Mouse (Mus musculus): ENCODE data around the gene Tceal3. TPM values are rescaled to one million over a fixed set of nuclear protein-coding genes. Genes with fewer than 3 reads are reported as not detected.
"Not testable (repeated sequence)": the region's sequence is repeated elsewhere in the genome, so short reads cannot be mapped to it uniquely, and the experiment has no call there.

The Tceal3 gene
- polyA plus RNA-seq (2015; fragmentation: Nextera tagmentation; extraction: Ambion mirVana) = 0.83 and 0.98 TPM in 2 replicates

DNA sequence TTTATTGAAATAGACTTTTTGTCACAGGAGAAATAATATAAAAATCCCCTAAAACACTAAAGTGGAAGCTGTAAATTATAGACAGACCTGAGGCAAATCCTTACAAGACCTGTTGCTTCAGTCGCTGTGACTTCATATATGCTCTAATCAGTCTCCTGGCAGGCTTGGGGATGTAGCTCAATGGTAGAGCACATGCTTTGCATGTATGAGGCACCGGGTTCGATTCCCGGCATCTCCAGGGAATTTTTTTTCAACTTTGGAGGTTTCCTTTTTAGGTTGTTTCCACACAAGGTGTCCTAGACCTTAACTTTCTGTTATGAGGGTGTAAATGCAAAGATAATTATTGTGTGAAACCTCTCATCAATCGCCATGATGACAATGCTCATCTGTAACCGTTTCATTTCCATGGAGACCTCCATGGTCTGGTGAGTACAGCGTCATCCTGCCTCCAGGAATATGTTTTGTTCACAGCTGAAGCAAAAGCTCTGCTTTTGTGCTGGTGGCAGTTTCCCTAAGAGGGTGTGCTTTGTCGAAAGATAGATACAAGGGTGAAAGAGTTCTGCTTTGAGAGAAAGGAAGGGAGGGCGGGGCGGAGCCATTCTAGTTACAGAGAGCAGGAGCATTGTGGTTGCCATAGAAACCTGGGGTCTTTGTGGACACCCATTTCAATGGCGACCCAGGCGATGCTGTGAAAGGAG lies at the start of gene Tceal3:
Gene Tceal3, plus strand, starts transcription at position 644 of the 698 bp plus-strand sequence.
- Histone ChIP-seq H3K4me1 (ENCODE audit: control insufficient read depth, low read depth, low read length) (no peaks in the 10 kb centered on the region), H3K27me3 (ENCODE audit: control insufficient read depth, insufficient read depth, low read depth, low read length) (no peaks in the 10 kb centered on the region), H3K36me3 (ENCODE audit: control insufficient read depth, insufficient read depth) (no peaks in the 10 kb centered on the region), H3K4me3 (ENCODE audit: low read depth, low read length) (no peak within 1 kb of the TSS), H3K4me2 (ENCODE audit: low read depth, low read length) (no peak within 1 kb of the TSS), H3K9ac (ENCODE audit: low read depth, low read length) (no peak within 1 kb of the TSS), H3K27ac (ENCODE audit: low read length) (no peak within 1 kb of the TSS), H3K9me3 (replicated peaks; ENCODE audit: control insufficient read depth, low read length) (no peaks in the 10 kb centered on the region)
- no peak for ATAC-seq (ENCODE audit: low read depth)
- WGBS (ENCODE audit: insufficient replicate concordance) = 46% methylated on average over 12 of the region's 12 CpGs

DNA sequence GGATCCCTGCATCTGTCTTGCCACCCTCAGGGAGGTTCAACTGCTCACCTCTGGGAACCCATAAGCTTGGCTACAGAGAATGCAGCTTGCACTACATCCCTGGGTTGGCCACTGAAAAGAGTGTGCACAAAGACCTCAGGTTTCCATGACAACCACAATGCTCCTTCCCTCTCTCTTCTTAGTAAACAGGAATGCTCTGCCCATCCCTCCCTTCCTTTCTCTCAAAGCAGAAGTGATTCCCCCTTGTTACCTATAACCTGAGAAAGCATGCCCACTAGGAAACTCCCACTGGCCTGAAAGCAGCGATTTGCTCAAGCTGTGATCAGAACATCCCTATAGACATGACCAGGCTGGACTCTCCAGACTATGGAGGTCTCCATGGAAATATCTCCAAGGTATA lies 46.7 kb upstream of the Tceal3 start, which contains the start of gene Kir3dl2:
Gene Kir3dl2, minus strand, starts transcription at position 101 of the 400 bp plus-strand sequence.
- H3K27ac ChIP-seq (ENCODE audit: low read length); H3K4me3 ChIP-seq (ENCODE audit: low read depth, low read length); ATAC-seq (ENCODE audit: low read depth); H3K9ac ChIP-seq (ENCODE audit: low read depth, low read length); H3K36me3 ChIP-seq (ENCODE audit: control insufficient read depth, insufficient read depth); H3K27me3 ChIP-seq (ENCODE audit: control insufficient read depth, insufficient read depth, low read depth, low read length); H3K9me3 ChIP-seq (replicated peaks; ENCODE audit: control insufficient read depth, low read length); H3K4me2 ChIP-seq (ENCODE audit: low read depth, low read length); H3K4me1 ChIP-seq (ENCODE audit: control insufficient read depth, low read depth, low read length): not testable (repeated sequence)
- 35% methylated on average over 1 of the region's 1 CpGs for WGBS (ENCODE audit: insufficient replicate concordance)

DNA sequence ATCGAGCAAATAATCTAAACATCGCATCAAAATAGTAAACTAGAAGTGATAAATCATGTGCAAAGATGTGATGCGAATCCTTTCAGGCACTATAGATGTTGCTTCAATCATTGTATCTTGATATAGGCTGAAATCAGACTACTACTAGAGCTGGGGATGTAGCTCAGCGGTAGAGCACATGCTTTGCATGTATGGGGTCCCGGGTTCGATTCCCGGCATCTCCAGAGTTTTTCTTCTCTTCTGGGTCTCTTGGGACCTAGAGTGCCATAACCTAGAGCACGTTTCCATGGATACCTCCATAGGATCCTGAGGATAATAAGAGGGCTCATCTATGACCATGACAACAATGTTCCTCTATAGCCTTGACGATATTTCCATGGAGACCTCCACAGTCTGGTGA lies 21.5 kb upstream of the Tceal3 start:
- H3K4me1 ChIP-seq (ENCODE audit: control insufficient read depth, low read depth, low read length); H3K27me3 ChIP-seq (ENCODE audit: control insufficient read depth, insufficient read depth, low read depth, low read length); H3K4me3 ChIP-seq (ENCODE audit: low read depth, low read length); H3K27ac ChIP-seq (ENCODE audit: low read length); H3K9me3 ChIP-seq (replicated peaks; ENCODE audit: control insufficient read depth, low read length); H3K36me3 ChIP-seq (ENCODE audit: control insufficient read depth, insufficient read depth); H3K4me2 ChIP-seq (ENCODE audit: low read depth, low read length); H3K9ac ChIP-seq (ENCODE audit: low read depth, low read length); ATAC-seq (ENCODE audit: low read depth): not testable (repeated sequence)
- 75% methylated on average over 9 of the region's 9 CpGs for WGBS (ENCODE audit: insufficient replicate concordance)

DNA sequence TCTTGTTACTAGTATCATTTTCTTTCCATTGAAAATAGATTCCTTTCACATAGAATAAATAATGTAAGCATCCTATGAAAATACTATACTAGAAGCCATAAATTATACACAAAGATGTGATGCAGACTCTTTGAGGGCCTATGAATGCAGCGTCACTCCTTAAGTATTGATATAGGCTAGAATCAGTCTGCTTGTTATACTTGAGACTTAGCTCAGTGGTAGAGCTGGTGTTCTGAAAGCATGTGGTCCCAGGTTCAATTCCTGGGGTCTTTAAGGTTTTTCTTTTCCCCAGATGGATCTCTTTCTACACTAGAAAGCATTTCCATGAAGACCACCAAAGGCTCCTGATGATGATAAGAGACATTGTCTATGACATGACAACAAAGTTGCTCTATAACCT lies 6.0 kb upstream of the Tceal3 start:
- H3K9ac ChIP-seq (ENCODE audit: low read depth, low read length) = no peak overlapping the region
- H3K4me3 ChIP-seq (ENCODE audit: low read depth, low read length) = no peak overlapping the region
- H3K36me3 ChIP-seq (ENCODE audit: control insufficient read depth, insufficient read depth) = no peaks in the 10 kb centered on the region
- H3K4me1 ChIP-seq (ENCODE audit: control insufficient read depth, low read depth, low read length) = no peaks in the 10 kb centered on the region
- ATAC-seq (ENCODE audit: low read depth) = no peak
- WGBS (ENCODE audit: insufficient replicate concordance) = 71% methylated on average over 1 of the region's 1 CpGs
- H3K27me3 ChIP-seq (ENCODE audit: control insufficient read depth, insufficient read depth, low read depth, low read length) = no peaks in the 10 kb centered on the region
- H3K9me3 ChIP-seq (replicated peaks; ENCODE audit: control insufficient read depth, low read length) = no peaks in the 10 kb centered on the region
- no peak overlapping the region for H3K4me2 ChIP-seq (ENCODE audit: low read depth, low read length)
- H3K27ac ChIP-seq (ENCODE audit: low read length) = no peak overlapping the region

- WGBS (ENCODE audit: insufficient replicate concordance) = 40% methylated on average over 2 of the region's 2 CpGs
- Histone ChIP-seq H3K9ac (ENCODE audit: low read depth, low read length) (no peak overlapping the region), H3K27ac (ENCODE audit: low read length) (no peak overlapping the region), H3K9me3 (replicated peaks; ENCODE audit: control insufficient read depth, low read length) (no peaks in the 10 kb centered on the region), H3K4me3 (ENCODE audit: low read depth, low read length) (no peak overlapping the region), H3K4me1 (ENCODE audit: control insufficient read depth, low read depth, low read length) (no peaks in the 10 kb centered on the region), H3K27me3 (ENCODE audit: control insufficient read depth, insufficient read depth, low read depth, low read length) (no peaks in the 10 kb centered on the region), H3K36me3 (ENCODE audit: control insufficient read depth, insufficient read depth) (no peaks in the 10 kb centered on the region), H3K4me2 (ENCODE audit: low read depth, low read length) (no peak overlapping the region)
- no peak for ATAC-seq (ENCODE audit: low read depth)
These were observed 235 bp downstream of the Tceal3 start for GRCm38 (mm10) chrX:136590897-136591257.

DNA sequence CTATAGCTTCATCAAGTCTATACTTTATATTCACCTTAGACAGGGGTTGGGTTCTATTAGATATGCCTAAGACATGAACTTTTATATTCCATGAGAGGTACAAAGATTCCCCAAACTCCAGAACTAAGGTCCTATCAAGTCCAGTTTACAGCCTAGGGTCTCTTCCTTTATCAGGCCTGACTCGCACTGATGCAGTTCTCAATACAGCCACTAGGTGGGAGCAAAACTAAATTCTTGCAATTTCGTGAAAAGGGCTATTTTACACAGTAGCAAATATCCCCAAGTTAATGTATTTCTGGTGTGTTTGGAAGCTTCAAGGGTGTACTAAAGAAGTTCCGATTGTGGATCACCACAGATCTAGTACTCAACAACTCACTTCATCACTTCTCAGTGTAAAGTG lies 8.8 kb downstream of the Tceal3 start:
- H3K36me3 ChIP-seq (ENCODE audit: control insufficient read depth, insufficient read depth) = no peaks in the 10 kb centered on the region
- no peaks in the 10 kb centered on the region for H3K27me3 ChIP-seq (ENCODE audit: control insufficient read depth, insufficient read depth, low read depth, low read length)
- H3K27ac ChIP-seq (ENCODE audit: low read length) = no peak overlapping the region
- ATAC-seq (ENCODE audit: low read depth) = no peak
- no peaks in the 10 kb centered on the region for H3K9me3 ChIP-seq (replicated peaks; ENCODE audit: control insufficient read depth, low read length)
- no peaks in the 10 kb centered on the region for H3K4me1 ChIP-seq (ENCODE audit: control insufficient read depth, low read depth, low read length)
- H3K9ac ChIP-seq (ENCODE audit: low read depth, low read length) = no peak overlapping the region
- no peak overlapping the region for H3K4me3 ChIP-seq (ENCODE audit: low read depth, low read length)
- H3K4me2 ChIP-seq (ENCODE audit: low read depth, low read length) = no peak overlapping the region
- 13% methylated on average over 3 of the region's 3 CpGs for WGBS (ENCODE audit: insufficient replicate concordance)

GRCm38 (mm10) chrX:136606951-136607350 lies 16.3 kb downstream of the Tceal3 start:
- ATAC-seq (ENCODE audit: low read depth) = no peak
- Histone ChIP-seq H3K4me3 (ENCODE audit: low read depth, low read length) (no peak overlapping the region), H3K27me3 (ENCODE audit: control insufficient read depth, insufficient read depth, low read depth, low read length) (no peaks in the 10 kb centered on the region), H3K4me1 (ENCODE audit: control insufficient read depth, low read depth, low read length) (no peaks in the 10 kb centered on the region), H3K36me3 (ENCODE audit: control insufficient read depth, insufficient read depth) (no peaks in the 10 kb centered on the region), H3K9me3 (replicated peaks; ENCODE audit: control insufficient read depth, low read length) (no peaks in the 10 kb centered on the region), H3K4me2 (ENCODE audit: low read depth, low read length) (no peak overlapping the region), H3K9ac (ENCODE audit: low read depth, low read length) (no peak overlapping the region), H3K27ac (ENCODE audit: low read length) (no peak overlapping the region)
- 53% methylated on average over 4 of the region's 4 CpGs for WGBS (ENCODE audit: insufficient replicate concordance)

DNA sequence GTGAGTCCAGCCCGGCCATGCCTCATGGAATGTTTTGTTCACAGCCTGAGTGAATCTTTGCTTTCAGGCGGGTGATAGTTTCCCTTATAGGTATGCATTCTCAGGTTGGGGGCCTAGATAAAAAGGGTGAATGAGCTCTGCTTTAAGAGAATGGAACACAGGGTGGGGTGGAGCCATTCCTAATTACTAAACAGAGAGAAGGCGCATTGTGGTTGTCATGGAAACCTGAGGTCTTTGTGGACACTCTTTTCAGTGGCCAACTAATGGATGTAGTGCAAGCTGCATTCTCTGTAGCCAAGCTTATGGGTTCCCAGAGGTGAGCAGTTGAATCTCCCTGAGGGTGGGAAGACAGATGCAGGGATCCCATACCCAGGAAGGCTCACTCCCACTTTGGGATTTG lies 16.8 kb downstream of the Tceal3 start:
- Histone ChIP-seq H3K4me2 (ENCODE audit: low read depth, low read length) (no peak overlapping the region), H3K36me3 (ENCODE audit: control insufficient read depth, insufficient read depth) (no peaks in the 10 kb centered on the region), H3K27ac (ENCODE audit: low read length) (no peak overlapping the region), H3K4me1 (ENCODE audit: control insufficient read depth, low read depth, low read length) (no peaks in the 10 kb centered on the region), H3K4me3 (ENCODE audit: low read depth, low read length) (no peak overlapping the region), H3K9me3 (replicated peaks; ENCODE audit: control insufficient read depth, low read length) (no peaks in the 10 kb centered on the region), H3K9ac (ENCODE audit: low read depth, low read length) (no peak overlapping the region), H3K27me3 (ENCODE audit: control insufficient read depth, insufficient read depth, low read depth, low read length) (no peaks in the 10 kb centered on the region)
- 80% methylated on average over 3 of the region's 3 CpGs for WGBS (ENCODE audit: insufficient replicate concordance)
- ATAC-seq (ENCODE audit: low read depth) = no peak

- Histone ChIP-seq H3K9ac (ENCODE audit: low read depth, low read length) (no peak overlapping the region), H3K4me2 (ENCODE audit: low read depth, low read length) (no peak overlapping the region), H3K36me3 (ENCODE audit: control insufficient read depth, insufficient read depth) (no peaks in the 10 kb centered on the region), H3K27me3 (ENCODE audit: control insufficient read depth, insufficient read depth, low read depth, low read length) (no peaks in the 10 kb centered on the region), H3K4me3 (ENCODE audit: low read depth, low read length) (no peak overlapping the region), H3K4me1 (ENCODE audit: control insufficient read depth, low read depth, low read length) (no peaks in the 10 kb centered on the region), H3K27ac (ENCODE audit: low read length) (no peak overlapping the region), H3K9me3 (replicated peaks; ENCODE audit: control insufficient read depth, low read length) (no peaks in the 10 kb centered on the region)
- 50% methylated on average over 3 of the region's 3 CpGs for WGBS (ENCODE audit: insufficient replicate concordance)
- ATAC-seq (ENCODE audit: low read depth) = no peak
These were observed 20.7 kb downstream of the Tceal3 start for GRCm38 (mm10) chrX:136611346-136611745.
